Comparison of ENCODE assay signal across 28 mouse cellular contexts in genomic region chr7:99235657-99236056, GRCm38 (mm10). TPM values are rescaled to one million over a fixed set of nuclear protein-coding genes. Genes with fewer than 3 reads are reported as not detected.
A peak's percentile ranks its signal among the peaks of the same experiment; 100 is the strongest.
DNase-seq lines count a peak whose midpoint lies in the region; ATAC-seq and TF ChIP-seq lines count a peak whose summit lies in the region.
"Had no signal": no experiment of that assay in that cellular context is flagged by ENCODE, and none has a peak within 500 bp of the region (broad histone marks: within the 10 kb centered on the region; RNA-seq: fewer than 3 reads in every experiment).

No protein-coding gene starts in this region.

- H3K4me3 ChIP-seq in intestine, postnatal 0 days (ENCODE audit: low read depth, low read length), result no peak overlapping the region
- H3K4me3 ChIP-seq in intestine, embryonic 15.5 days (replicated peaks), result no peak overlapping the region
- H3K4me3 ChIP-seq in embryonic facial prominence, embryonic 10.5 days, result no peak overlapping the region
- H3K4me3 ChIP-seq in limb, embryonic 11.5 days (ENCODE audit: low read depth, low read length), result no peak overlapping the region
- H3K4me3 ChIP-seq: embryonic facial prominence, embryonic 13.5 days; heart, embryonic 12.5 days; hindbrain, embryonic 12.5 days; left cerebral cortex, adult 2 months; liver, embryonic 13.5 days; megakaryocyte, embryonic 14.5 days had no signal

- no peaks in the 10 kb centered on the region for H3K36me3 ChIP-seq in intestine, postnatal 0 days (ENCODE audit: control insufficient read depth, insufficient read depth)
- H3K36me3 ChIP-seq in intestine, embryonic 15.5 days, result no peaks in the 10 kb centered on the region
- H3K36me3 ChIP-seq in embryonic facial prominence, embryonic 10.5 days (replicated peaks), result peaks cover 18% of the 10 kb centered on the region
- H3K36me3 ChIP-seq in limb, embryonic 11.5 days (ENCODE audit: control insufficient read depth, insufficient read depth, low read length), result no peaks in the 10 kb centered on the region
- H3K36me3 ChIP-seq: embryonic facial prominence, embryonic 13.5 days; heart, embryonic 12.5 days; hindbrain, embryonic 12.5 days; liver, embryonic 13.5 days had no signal

- ATAC-seq in intestine, postnatal 0 days, result no peak
- no peak for ATAC-seq in intestine, embryonic 15.5 days
- no peak for ATAC-seq in limb, embryonic 11.5 days (ENCODE audit: insufficient number of reproducible peaks, low FRiP score, low TSS enrichment, low read depth)
- no peak for ATAC-seq in megakaryocyte progenitor cell, adult 5-6 weeks (replicated peaks; ENCODE audit: poor library complexity)
- ATAC-seq: activated CD4-positive, CD25-positive, alpha-beta regulatory T cell, adult 4 months; forebrain, embryonic 14.5 days had no signal

- H3K4me2 ChIP-seq in intestine, postnatal 0 days (replicated peaks; ENCODE audit: low read depth), result peak overlapping the region; percentile 74; the same call in 1 of the 2 replicates
- no peak overlapping the region for H3K4me2 ChIP-seq in intestine, embryonic 15.5 days (replicated peaks)
- no peak overlapping the region for H3K4me2 ChIP-seq in limb, embryonic 11.5 days (ENCODE audit: low read depth, severe bottlenecking)
- H3K4me2 ChIP-seq: embryonic facial prominence, embryonic 13.5 days; heart, embryonic 12.5 days; hindbrain, embryonic 12.5 days had no signal

- DNase-seq in embryonic facial prominence, embryonic 10.5 days (ENCODE audit: low spot score), result peak; percentile 69
- peak; percentile 60 for DNase-seq in limb, embryonic 11.5 days (ENCODE audit: low spot score)
- no peak for DNase-seq in urinary bladder, postnatal 10 days (ENCODE audit: low spot score)
- DNase-seq in right cerebral cortex, postnatal 25 days, result no peak
- DNase-seq: adrenal gland, adult 8-10 months; cerebellum, adult 18-20 months; cerebellum, postnatal 25 days; heart, adult 18-20 months; heart, postnatal 10 days; kidney, adult 18-20 months; kidney, postnatal 4 days; layer of hippocampus, adult 9-11 months; liver, embryonic 13.5 days; lung, adult 2 months; lung, postnatal 14 days; midbrain, embryonic 14.5 days; thymus, postnatal 14 days had no signal

- 74% methylated on average over 2 of the region's 2 CpGs for WGBS in intestine, postnatal 0 days
- WGBS in intestine, embryonic 15.5 days, result 72% methylated on average over 2 of the region's 2 CpGs
- whole genome bisulfite sequencing in embryonic facial prominence, embryonic 10.5 days, result 37% methylated on average over 2 of the region's 2 CpGs
- WGBS in limb, embryonic 11.5 days, result 19% methylated on average over 2 of the region's 2 CpGs

- H3K27ac ChIP-seq in intestine, postnatal 0 days (ENCODE audit: low read depth, low read length), result no peak overlapping the region
- H3K27ac ChIP-seq in intestine, embryonic 15.5 days, result no peak overlapping the region
- H3K27ac ChIP-seq in embryonic facial prominence, embryonic 10.5 days (replicated peaks), result peak overlapping the region; percentile 87
- peak overlapping the region; percentile 81 for H3K27ac ChIP-seq in limb, embryonic 11.5 days (replicated peaks; ENCODE audit: low read depth, low read length)
- H3K27ac ChIP-seq: embryonic facial prominence, embryonic 13.5 days; hindbrain, embryonic 12.5 days; left cerebral cortex, adult 2 months; liver, embryonic 13.5 days had no signal

- H3K9me3 ChIP-seq in intestine, postnatal 0 days (ENCODE audit: control insufficient read depth), result no peaks in the 10 kb centered on the region
- no peaks in the 10 kb centered on the region for H3K9me3 ChIP-seq in intestine, embryonic 15.5 days
- H3K9me3 ChIP-seq in embryonic facial prominence, embryonic 10.5 days, result no peaks in the 10 kb centered on the region
- no peaks in the 10 kb centered on the region for H3K9me3 ChIP-seq in limb, embryonic 11.5 days (ENCODE audit: control insufficient read depth, low read length)
- H3K9me3 ChIP-seq: embryonic facial prominence, embryonic 13.5 days; heart, embryonic 12.5 days; hindbrain, embryonic 12.5 days; liver, embryonic 13.5 days; megakaryocyte, embryonic 14.5 days had no signal

- H3K4me1 ChIP-seq in intestine, postnatal 0 days (replicated peaks; ENCODE audit: control insufficient read depth, insufficient read depth, low read length), result 0 out of 2 replicates have a peak, but pooled peaks cover 12% of the 10 kb centered on the region
- 0 out of 2 replicates have a peak, but pooled peaks cover 14% of the 10 kb centered on the region for H3K4me1 ChIP-seq in intestine, embryonic 15.5 days (replicated peaks)
- peaks cover 55% of the 10 kb centered on the region for H3K4me1 ChIP-seq in embryonic facial prominence, embryonic 10.5 days
- peaks cover 31% of the 10 kb centered on the region for H3K4me1 ChIP-seq in limb, embryonic 11.5 days (ENCODE audit: control insufficient read depth, insufficient read depth, low read length)

- no peaks in the 10 kb centered on the region for H3K27me3 ChIP-seq in intestine, postnatal 0 days (replicated peaks; ENCODE audit: control insufficient read depth, insufficient read depth, low read length)
- no peaks in the 10 kb centered on the region for H3K27me3 ChIP-seq in intestine, embryonic 15.5 days (replicated peaks)
- H3K27me3 ChIP-seq in embryonic facial prominence, embryonic 10.5 days (replicated peaks; ENCODE audit: low read depth, poor library complexity, severe bottlenecking), result peaks cover 10% of the 10 kb centered on the region
- no peaks in the 10 kb centered on the region for H3K27me3 ChIP-seq in limb, embryonic 11.5 days (ENCODE audit: control insufficient read depth, insufficient read depth, low read length)

- TF ChIP-seq CTCF in intestine, postnatal 0 days (IDR thresholded peaks at IDR 0.05; ENCODE audit: low read depth), result no peak

- no peak overlapping the region for H3K9ac ChIP-seq in intestine, postnatal 0 days (ENCODE audit: low read depth, low read length)
- H3K9ac ChIP-seq in intestine, embryonic 15.5 days, result no peak overlapping the region
- no peak overlapping the region for H3K9ac ChIP-seq in limb, embryonic 11.5 days (ENCODE audit: low read length)
- H3K9ac ChIP-seq: embryonic facial prominence, embryonic 13.5 days; heart, embryonic 12.5 days; hindbrain, embryonic 12.5 days; liver, embryonic 13.5 days had no signal

RNA-seq across cellular contexts. Expression of gene Mogat2, which starts 2.8 kb away (rescaled TPM):
- 362 and 402 TPM in 2 replicates for polyA plus RNA-seq in intestine, postnatal 0 days (2015; fragmentation: Nextera tagmentation; extraction: Ambion mirVana)
- 120 and 142 TPM in 2 replicates for polyA plus RNA-seq in intestine, embryonic 15.5 days (2015; fragmentation: Nextera tagmentation; extraction: Ambion mirVana)
- polyA plus RNA-seq in embryonic facial prominence, embryonic 10.5 days (2016; fragmentation: Nextera tagmentation; extraction: Ambion mirVana), result 38.5 and 46.1 TPM in 2 replicates
- polyA plus RNA-seq in limb, embryonic 11.5 days (2014; fragmentation: Nextera tagmentation; extraction: Ambion mirVana), result 37.0 and 41.3 TPM in 2 replicates
- total RNA-seq in megakaryocyte progenitor cell, adult 5-6 weeks (2015), result 7.4 and 8.2 TPM in 2 replicates
- total RNA-seq in megakaryocyte progenitor cell, adult 5-6 weeks (2017), result 8.2 and 9.8 TPM in 2 replicates
- total RNA-seq: heart, adult 18-20 months; heart, postnatal 10 days; left cerebral cortex, adult 2 months; left cerebral cortex, postnatal 36 days had no signal
- polyA plus RNA-seq: activated CD4-positive, CD25-positive, alpha-beta regulatory T cell, adult 4 months had no signal

RNA-seq across cellular contexts. Expression of gene Map6, which starts 31.6 kb away (rescaled TPM):
- 3.7 and 4.1 TPM in 2 replicates for polyA plus RNA-seq in intestine, postnatal 0 days (2015; fragmentation: Nextera tagmentation; extraction: Ambion mirVana)
- polyA plus RNA-seq in intestine, embryonic 15.5 days (2015; fragmentation: Nextera tagmentation; extraction: Ambion mirVana), result 6.1 and 6.8 TPM in 2 replicates
- 10.2 and 13.4 TPM in 2 replicates for polyA plus RNA-seq in embryonic facial prominence, embryonic 10.5 days (2016; fragmentation: Nextera tagmentation; extraction: Ambion mirVana)
- 4.1 and 4.7 TPM in 2 replicates for polyA plus RNA-seq in limb, embryonic 11.5 days (2014; fragmentation: Nextera tagmentation; extraction: Ambion mirVana)
- total RNA-seq in megakaryocyte progenitor cell, adult 5-6 weeks (2015), result 0.56 TPM in 1 of 2 replicates, not detected in the other
- total RNA-seq in megakaryocyte progenitor cell, adult 5-6 weeks (2017), result not detected in 2 replicates

RNA-seq across cellular contexts. Expression of gene Dgat2, which starts 53.1 kb away (rescaled TPM):
- 1,614 and 1,691 TPM in 2 replicates for polyA plus RNA-seq in intestine, postnatal 0 days (2015; fragmentation: Nextera tagmentation; extraction: Ambion mirVana)
- 176 and 204 TPM in 2 replicates for polyA plus RNA-seq in intestine, embryonic 15.5 days (2015; fragmentation: Nextera tagmentation; extraction: Ambion mirVana)
- polyA plus RNA-seq in embryonic facial prominence, embryonic 10.5 days (2016; fragmentation: Nextera tagmentation; extraction: Ambion mirVana), result 16.4 and 16.6 TPM in 2 replicates
- 10.6 and 12.3 TPM in 2 replicates for polyA plus RNA-seq in limb, embryonic 11.5 days (2014; fragmentation: Nextera tagmentation; extraction: Ambion mirVana)
- 11.4 and 12.2 TPM in 2 replicates for total RNA-seq in megakaryocyte progenitor cell, adult 5-6 weeks (2015)
- total RNA-seq in megakaryocyte progenitor cell, adult 5-6 weeks (2017), result 8.5 and 12.2 TPM in 2 replicates

Comparison
In these comparisons a context has a peak if more than half of its experiments do, and no peak if none do; other contexts are left out.
1. H3K27ac ChIP-seq: peak in embryonic facial prominence, embryonic 10.5 days (single experiment) and limb, embryonic 11.5 days (single experiment); none in intestine, postnatal 0 days (single experiment) and intestine, embryonic 15.5 days (single experiment).
2. DNase-seq: peak in embryonic facial prominence, embryonic 10.5 days (single experiment) and limb, embryonic 11.5 days (single experiment); none in urinary bladder, postnatal 10 days (single experiment) and right cerebral cortex, postnatal 25 days (single experiment).
3. RNA of gene Dgat2, which starts 53.1 kb away (polyA plus RNA-seq): 1,614 to 1,691 TPM in intestine, postnatal 0 days and 176 to 204 TPM in intestine, embryonic 15.5 days; 16.4 to 16.6 TPM in embryonic facial prominence, embryonic 10.5 days and 10.6 to 12.3 TPM in limb, embryonic 11.5 days; every median in the first group is over 10 times any median in the second.